Mouse (Mus musculus): ENCODE measurements around the gene Fchsd2. TPM values are rescaled to one million over a fixed set of nuclear protein-coding genes. Genes with fewer than 3 reads are reported as not detected.

Gene Fchsd2
- polyA plus RNA-seq, 1 experiment from 2014 or later = 42.0 TPM

- no peak overlapping the region for H3K4me2 ChIP-seq (ENCODE audit: low read length)
- no peak overlapping the region for H3K27ac ChIP-seq (ENCODE audit: low read length)
- no peak overlapping the region for H3K9ac ChIP-seq (ENCODE audit: low read depth, low read length)
- H3K9me3 ChIP-seq (replicated peaks; ENCODE audit: control insufficient read depth, low read length, poor library complexity, severe bottlenecking) = no peaks in the 10 kb centered on the region
- H3K36me3 ChIP-seq (ENCODE audit: control insufficient read depth, insufficient read depth, low read length) = no peaks in the 10 kb centered on the region
- WGBS = 90% methylated on average over 1 of the region's 1 CpGs
- H3K27me3 ChIP-seq (ENCODE audit: control insufficient read depth, insufficient read depth, low read depth, low read length) = no peaks in the 10 kb centered on the region
- no peak overlapping the region for H3K4me3 ChIP-seq (ENCODE audit: low read depth, low read length)
- no peak for ATAC-seq
- no peaks in the 10 kb centered on the region for H3K4me1 ChIP-seq (ENCODE audit: control insufficient read depth, insufficient read depth, low read length)
These were observed 78.3 kb downstream of the Fchsd2 start for GRCm38 (mm10) chr7:101171002-101171401.

DNA sequence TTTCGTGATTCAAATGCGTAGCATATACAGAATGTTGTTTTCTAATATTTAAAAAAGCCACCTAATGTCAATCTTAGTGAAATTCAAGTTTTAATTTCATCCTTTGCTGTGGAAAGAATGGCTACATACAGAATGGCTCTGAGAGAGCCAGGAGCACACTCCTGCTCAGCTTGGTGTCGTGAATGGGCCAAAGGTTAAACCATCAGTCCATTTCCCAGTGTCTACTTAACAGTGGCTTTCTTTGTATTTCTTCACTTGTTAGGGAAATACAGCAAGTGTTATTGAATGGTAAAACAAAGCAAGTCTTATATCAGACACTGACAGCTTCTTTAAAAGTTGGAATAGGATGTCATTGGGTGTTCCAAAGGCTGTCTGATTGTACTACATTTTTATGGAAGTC, 80.7 kb downstream of the Fchsd2 start:
- ATAC-seq = no peak
- no peak overlapping the region for H3K4me2 ChIP-seq (ENCODE audit: low read length)
- 72% methylated on average over 3 of the region's 3 CpGs for WGBS
- H3K9ac ChIP-seq (ENCODE audit: low read depth, low read length) = no peak overlapping the region
- H3K4me3 ChIP-seq (ENCODE audit: low read depth, low read length) = no peak overlapping the region
- H3K27ac ChIP-seq (ENCODE audit: low read length) = no peak overlapping the region
- no peaks in the 10 kb centered on the region for H3K27me3 ChIP-seq (ENCODE audit: control insufficient read depth, insufficient read depth, low read depth, low read length)
- H3K36me3 ChIP-seq (ENCODE audit: control insufficient read depth, insufficient read depth, low read length) = no peaks in the 10 kb centered on the region
- no peaks in the 10 kb centered on the region for H3K4me1 ChIP-seq (ENCODE audit: control insufficient read depth, insufficient read depth, low read length)
- no peaks in the 10 kb centered on the region for H3K9me3 ChIP-seq (replicated peaks; ENCODE audit: control insufficient read depth, low read length, poor library complexity, severe bottlenecking)

DNA sequence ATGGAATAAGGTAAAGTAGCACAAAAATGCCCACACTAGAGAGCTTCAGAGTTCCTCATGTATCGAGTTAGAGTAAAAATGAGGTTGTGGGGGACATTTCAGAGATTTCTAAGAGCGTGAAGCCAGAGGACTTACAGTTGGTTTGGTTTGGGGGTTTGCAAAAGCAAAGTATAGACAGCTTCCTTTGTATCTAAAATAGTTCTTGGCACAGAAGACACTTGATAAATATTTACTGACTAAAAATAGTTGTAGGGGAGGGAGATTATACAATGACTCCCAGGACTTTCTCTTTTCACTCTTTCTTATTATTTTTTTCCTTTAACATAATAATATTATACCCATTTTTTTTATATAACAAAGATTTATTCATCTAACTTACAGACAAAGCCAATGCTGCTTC, 86.1 kb downstream of the Fchsd2 start:
- no peaks in the 10 kb centered on the region for H3K9me3 ChIP-seq (replicated peaks; ENCODE audit: control insufficient read depth, low read length, poor library complexity, severe bottlenecking)
- H3K4me1 ChIP-seq (ENCODE audit: control insufficient read depth, insufficient read depth, low read length) = no peaks in the 10 kb centered on the region
- H3K4me3 ChIP-seq (ENCODE audit: low read depth, low read length) = no peak overlapping the region
- ATAC-seq = no peak
- 97% methylated on average over 2 of the region's 2 CpGs for WGBS
- H3K36me3 ChIP-seq (ENCODE audit: control insufficient read depth, insufficient read depth, low read length) = no peaks in the 10 kb centered on the region
- H3K27me3 ChIP-seq (ENCODE audit: control insufficient read depth, insufficient read depth, low read depth, low read length) = no peaks in the 10 kb centered on the region
- no peak overlapping the region for H3K4me2 ChIP-seq (ENCODE audit: low read length)
- H3K27ac ChIP-seq (ENCODE audit: low read length) = no peak overlapping the region
- no peak overlapping the region for H3K9ac ChIP-seq (ENCODE audit: low read depth, low read length)

GRCm38 (mm10) chr7:101191326-101191969, 98.8 kb downstream of the Fchsd2 start:
- WGBS = 79% methylated on average over 3 of the region's 3 CpGs

DNA sequence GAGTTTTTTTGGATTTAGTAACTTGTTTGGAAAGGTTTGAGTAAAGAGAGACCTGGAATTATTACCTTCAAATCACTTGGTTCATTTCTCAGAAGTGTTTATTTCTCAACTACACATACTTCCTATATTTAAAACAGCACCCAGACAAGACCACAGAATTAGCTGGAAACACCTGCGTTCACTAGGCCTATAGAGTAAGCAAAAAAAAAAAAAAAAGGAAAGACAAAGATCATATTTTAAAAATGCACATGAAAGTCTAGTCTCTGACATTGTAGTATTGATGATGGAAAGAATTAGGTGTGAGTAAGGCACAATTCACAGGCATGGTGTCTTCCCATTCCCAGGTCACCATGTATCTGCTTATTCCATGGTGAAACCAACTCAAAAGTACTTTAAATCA, 118.2 kb downstream of the Fchsd2 start:
- no peak overlapping the region for H3K9ac ChIP-seq (ENCODE audit: low read depth, low read length)
- H3K4me1 ChIP-seq (ENCODE audit: control insufficient read depth, insufficient read depth, low read length) = no peaks in the 10 kb centered on the region
- H3K27me3 ChIP-seq (ENCODE audit: control insufficient read depth, insufficient read depth, low read depth, low read length) = no peaks in the 10 kb centered on the region
- no peak overlapping the region for H3K4me3 ChIP-seq (ENCODE audit: low read depth, low read length)
- no peak overlapping the region for H3K27ac ChIP-seq (ENCODE audit: low read length)
- no peak for ATAC-seq
- no peaks in the 10 kb centered on the region for H3K9me3 ChIP-seq (replicated peaks; ENCODE audit: control insufficient read depth, low read length, poor library complexity, severe bottlenecking)
- H3K4me2 ChIP-seq (ENCODE audit: low read length) = no peak overlapping the region
- 88% methylated on average over 1 of the region's 1 CpGs for WGBS
- peaks cover 4% of the 10 kb centered on the region for H3K36me3 ChIP-seq (ENCODE audit: control insufficient read depth, insufficient read depth, low read length)

More at GRCm38 (mm10) chr7:101191326-101191969, 98.8 kb downstream of the Fchsd2 start:
- no peak for ATAC-seq
- Histone ChIP-seq H3K4me2 (ENCODE audit: low read length) (no peak overlapping the region), H3K27ac (ENCODE audit: low read length) (no peak overlapping the region), H3K27me3 (ENCODE audit: control insufficient read depth, insufficient read depth, low read depth, low read length) (no peaks in the 10 kb centered on the region), H3K36me3 (ENCODE audit: control insufficient read depth, insufficient read depth, low read length) (peaks cover 10% of the 10 kb centered on the region; the same call in 1 of the 2 replicates), H3K4me3 (ENCODE audit: low read depth, low read length) (no peak overlapping the region), H3K9ac (ENCODE audit: low read depth, low read length) (no peak overlapping the region), H3K4me1 (ENCODE audit: control insufficient read depth, insufficient read depth, low read length) (no peaks in the 10 kb centered on the region), H3K9me3 (replicated peaks; ENCODE audit: control insufficient read depth, low read length, poor library complexity, severe bottlenecking) (no peaks in the 10 kb centered on the region)

DNA sequence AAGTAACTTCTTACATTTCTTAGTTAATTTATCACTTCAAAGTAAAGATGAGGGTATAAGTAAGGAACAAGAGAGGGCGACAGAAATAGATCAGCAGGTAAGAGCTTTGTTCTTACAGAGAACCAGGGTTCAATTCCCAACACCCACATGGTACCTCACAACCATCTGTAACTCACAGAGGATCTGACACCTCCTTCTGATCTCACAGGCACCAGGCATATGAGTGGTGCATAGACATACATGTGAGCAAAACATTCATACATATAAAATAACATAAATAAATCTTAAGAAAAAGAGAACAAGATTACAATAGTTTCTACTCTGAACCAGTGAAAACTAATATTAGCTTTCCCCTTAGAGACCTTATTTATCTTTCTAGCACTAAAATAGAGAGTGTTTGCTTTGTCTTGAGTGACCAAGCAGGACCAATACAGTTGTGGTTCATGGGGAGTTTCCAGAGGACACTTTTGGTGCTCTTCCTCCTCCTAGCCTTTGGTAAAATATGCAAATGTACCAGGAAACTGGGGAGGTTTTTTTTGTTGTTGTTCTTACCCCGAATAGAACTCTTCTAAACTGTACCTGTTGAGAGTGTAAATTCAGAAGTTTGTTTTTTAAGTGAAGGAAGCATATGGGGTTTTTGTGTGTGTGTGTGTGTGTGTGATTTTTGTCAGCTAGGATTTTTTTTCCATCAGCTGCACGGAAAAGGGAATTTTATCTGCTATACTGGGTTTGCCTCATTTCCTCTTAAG, 121.0 kb downstream of the Fchsd2 start:
- Histone ChIP-seq H3K27me3 (ENCODE audit: control insufficient read depth, insufficient read depth, low read depth, low read length) (no peaks in the 10 kb centered on the region), H3K4me2 (ENCODE audit: low read length) (no peak overlapping the region), H3K9me3 (replicated peaks; ENCODE audit: control insufficient read depth, low read length, poor library complexity, severe bottlenecking) (no peaks in the 10 kb centered on the region), H3K36me3 (ENCODE audit: control insufficient read depth, insufficient read depth, low read length) (peaks cover 4% of the 10 kb centered on the region), H3K9ac (ENCODE audit: low read depth, low read length) (no peak overlapping the region), H3K27ac (ENCODE audit: low read length) (no peak overlapping the region), H3K4me3 (ENCODE audit: low read depth, low read length) (no peak overlapping the region), H3K4me1 (ENCODE audit: control insufficient read depth, insufficient read depth, low read length) (no peaks in the 10 kb centered on the region)
- ATAC-seq = no peak
- 84% methylated on average over 3 of the region's 3 CpGs for WGBS

DNA sequence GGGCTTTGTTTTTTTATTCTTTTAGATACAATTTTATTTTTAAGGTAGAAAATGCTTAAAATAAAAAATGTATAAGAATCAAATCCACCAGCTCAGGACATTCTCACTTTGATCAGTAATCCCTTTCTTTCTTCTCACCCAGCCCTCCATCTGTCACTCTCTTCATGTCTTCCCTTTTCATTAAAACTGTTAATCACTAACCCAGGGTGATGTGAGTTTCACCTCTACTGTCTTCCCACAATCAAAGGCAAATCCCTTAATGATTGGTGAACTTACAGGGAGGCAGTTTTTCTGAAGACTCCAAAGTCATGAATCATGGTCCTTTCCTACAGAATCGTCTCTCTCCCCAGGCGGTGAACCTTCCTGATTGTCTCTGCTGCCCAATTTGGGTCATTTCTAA, 124.1 kb downstream of the Fchsd2 start:
- Histone ChIP-seq H3K4me1 (ENCODE audit: control insufficient read depth, insufficient read depth, low read length) (no peaks in the 10 kb centered on the region), H3K4me3 (ENCODE audit: low read depth, low read length) (no peak overlapping the region), H3K27me3 (ENCODE audit: control insufficient read depth, insufficient read depth, low read depth, low read length) (no peaks in the 10 kb centered on the region), H3K9ac (ENCODE audit: low read depth, low read length) (no peak overlapping the region), H3K9me3 (replicated peaks; ENCODE audit: control insufficient read depth, low read length, poor library complexity, severe bottlenecking) (no peaks in the 10 kb centered on the region), H3K27ac (ENCODE audit: low read length) (no peak overlapping the region), H3K4me2 (ENCODE audit: low read length) (no peak overlapping the region), H3K36me3 (ENCODE audit: control insufficient read depth, insufficient read depth, low read length) (peaks cover 4% of the 10 kb centered on the region)
- WGBS = 76% methylated on average over 2 of the region's 2 CpGs
- ATAC-seq = no peak

GRCm38 (mm10) chr7:101223501-101223900, 130.8 kb downstream of the Fchsd2 start:
- Histone ChIP-seq H3K4me3 (ENCODE audit: low read depth, low read length) (no peak overlapping the region), H3K36me3 (ENCODE audit: control insufficient read depth, insufficient read depth, low read length) (no peaks in the 10 kb centered on the region), H3K9me3 (replicated peaks; ENCODE audit: control insufficient read depth, low read length, poor library complexity, severe bottlenecking) (no peaks in the 10 kb centered on the region), H3K27me3 (ENCODE audit: control insufficient read depth, insufficient read depth, low read depth, low read length) (no peaks in the 10 kb centered on the region), H3K4me2 (ENCODE audit: low read length) (no peak overlapping the region), H3K9ac (ENCODE audit: low read depth, low read length) (no peak overlapping the region), H3K27ac (ENCODE audit: low read length) (no peak overlapping the region), H3K4me1 (ENCODE audit: control insufficient read depth, insufficient read depth, low read length) (no peaks in the 10 kb centered on the region)
- 92% methylated on average over 2 of the region's 2 CpGs for WGBS
- no peak for ATAC-seq

- H3K4me2 ChIP-seq (ENCODE audit: low read length) = no peak overlapping the region
- no peak overlapping the region for H3K9ac ChIP-seq (ENCODE audit: low read depth, low read length)
- no peak overlapping the region for H3K27ac ChIP-seq (ENCODE audit: low read length)
- peaks cover 3% of the 10 kb centered on the region for H3K4me1 ChIP-seq (ENCODE audit: control insufficient read depth, insufficient read depth, low read length)
- no peaks in the 10 kb centered on the region for H3K36me3 ChIP-seq (ENCODE audit: control insufficient read depth, insufficient read depth, low read length)
- no peaks in the 10 kb centered on the region for H3K9me3 ChIP-seq (replicated peaks; ENCODE audit: control insufficient read depth, low read length, poor library complexity, severe bottlenecking)
- no peaks in the 10 kb centered on the region for H3K27me3 ChIP-seq (ENCODE audit: control insufficient read depth, insufficient read depth, low read depth, low read length)
- no peak overlapping the region for H3K4me3 ChIP-seq (ENCODE audit: low read depth, low read length)
- 84% methylated on average over 1 of the region's 1 CpGs for WGBS
- ATAC-seq = no peak
These were observed 136.7 kb downstream of the Fchsd2 start for GRCm38 (mm10) chr7:101229336-101229735.
